In the genomic region with DNA sequence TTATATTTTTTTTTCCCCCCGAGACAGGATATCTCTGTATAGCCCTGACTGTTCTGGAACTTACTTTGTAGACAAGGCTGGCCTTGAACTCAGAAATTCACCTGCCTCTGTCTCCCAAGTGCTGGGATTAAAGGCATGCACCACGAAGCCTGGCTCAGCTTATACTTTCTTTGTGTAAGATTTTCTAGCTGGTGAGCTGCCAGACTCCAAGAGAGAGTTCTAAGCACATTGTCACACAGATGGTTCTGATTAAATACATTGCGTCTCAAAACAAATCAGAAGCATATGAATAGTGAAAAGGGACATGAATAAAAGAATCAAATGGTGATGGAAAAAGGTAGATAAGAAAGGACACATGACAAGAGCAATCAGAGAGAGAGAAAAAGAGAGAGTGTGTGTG, we compare ENCODE assay signal across 17 mouse cellular contexts.
"Had no signal": no experiment of that assay in that cellular context is flagged by ENCODE, and none has a peak within 500 bp of the region (broad histone marks: within the 10 kb centered on the region; RNA-seq: fewer than 3 reads in every experiment).

No protein-coding gene starts in this region.

- H3K27me3 ChIP-seq: liver, embryonic 15.5 days; midbrain, embryonic 15.5 days; neural tube, embryonic 13.5 days had no signal

- H3K4me3 ChIP-seq: limb, embryonic 13.5 days; liver, embryonic 15.5 days; midbrain, embryonic 15.5 days; neural tube, embryonic 13.5 days had no signal

- H3K36me3 ChIP-seq: limb, embryonic 13.5 days; liver, embryonic 15.5 days; midbrain, embryonic 15.5 days; neural tube, embryonic 13.5 days had no signal

- H3K9me3 ChIP-seq: limb, embryonic 13.5 days; liver, embryonic 15.5 days; midbrain, embryonic 15.5 days; neural tube, embryonic 13.5 days had no signal

- H3K27ac ChIP-seq: limb, embryonic 13.5 days; liver, embryonic 15.5 days; midbrain, embryonic 15.5 days; neural tube, embryonic 13.5 days had no signal

- H3K4me1 ChIP-seq: limb, embryonic 13.5 days; liver, embryonic 15.5 days; midbrain, embryonic 15.5 days; neural tube, embryonic 13.5 days had no signal

- H3K4me2 ChIP-seq: limb, embryonic 13.5 days; liver, embryonic 11.5 days; liver, embryonic 15.5 days; midbrain, embryonic 11.5 days; midbrain, embryonic 15.5 days; neural tube, embryonic 13.5 days had no signal

- DNase-seq: kidney, postnatal 36 days; layer of hippocampus, adult 9-11 months; layer of hippocampus, postnatal 36 days; lung, adult 2 months; lung, postnatal 36 days; retina, postnatal 1 day; right cerebral cortex, postnatal 4 days; spleen, adult 18-20 months; thymus, adult 18-20 months; thymus, postnatal 14 days had no signal

- ATAC-seq: lung, postnatal 0 days; midbrain, embryonic 15.5 days had no signal

- H3K9ac ChIP-seq: limb, embryonic 13.5 days; liver, embryonic 15.5 days; midbrain, embryonic 15.5 days; neural tube, embryonic 13.5 days had no signal
